Mouse (Mus musculus) layer of hippocampus, adult 9-11 months (tissue): ENCODE measurements at regions not wholly inside any gene's neighbourhood (a gene's known extent, or its start where the extent isn't known, plus 50 kb on each side); places are given as distances from the start of the nearest gene placed in this dataset.

Source experiments
- DNase-seq: peaks from one replicate; pipeline ENCODE4 v3.0.0; 2022

- no peak for DNase-seq
Measured at GRCm38 (mm10) chr5:50820674-50821073, 746.9 kb downstream of the Ppargc1a start.

DNA sequence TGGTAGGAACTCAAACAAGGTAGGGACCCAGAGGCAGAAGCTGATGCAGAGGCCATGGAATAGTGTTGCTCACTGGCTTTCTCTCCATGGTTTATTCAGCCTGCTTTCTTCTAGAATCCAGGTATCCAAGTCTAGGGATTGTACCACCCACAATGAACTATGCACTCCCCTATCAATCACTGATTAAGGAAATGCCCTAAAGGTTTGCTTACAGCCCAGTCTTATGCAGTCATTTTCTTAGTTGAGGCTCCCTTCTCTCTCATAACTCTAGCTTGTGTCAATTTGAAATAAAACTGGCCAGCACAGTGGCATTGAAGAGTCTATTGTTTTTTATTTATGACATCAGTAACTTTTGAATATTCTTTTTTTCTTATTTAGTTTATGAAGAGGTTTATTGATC is 747.6 kb downstream of the Ppargc1a start:
- no peak for DNase-seq

- DNase-seq: no peak
Measured at GRCm38 (mm10) chr5:50795310-50795709, 736.5 kb upstream of the Adgra3 start.

DNA sequence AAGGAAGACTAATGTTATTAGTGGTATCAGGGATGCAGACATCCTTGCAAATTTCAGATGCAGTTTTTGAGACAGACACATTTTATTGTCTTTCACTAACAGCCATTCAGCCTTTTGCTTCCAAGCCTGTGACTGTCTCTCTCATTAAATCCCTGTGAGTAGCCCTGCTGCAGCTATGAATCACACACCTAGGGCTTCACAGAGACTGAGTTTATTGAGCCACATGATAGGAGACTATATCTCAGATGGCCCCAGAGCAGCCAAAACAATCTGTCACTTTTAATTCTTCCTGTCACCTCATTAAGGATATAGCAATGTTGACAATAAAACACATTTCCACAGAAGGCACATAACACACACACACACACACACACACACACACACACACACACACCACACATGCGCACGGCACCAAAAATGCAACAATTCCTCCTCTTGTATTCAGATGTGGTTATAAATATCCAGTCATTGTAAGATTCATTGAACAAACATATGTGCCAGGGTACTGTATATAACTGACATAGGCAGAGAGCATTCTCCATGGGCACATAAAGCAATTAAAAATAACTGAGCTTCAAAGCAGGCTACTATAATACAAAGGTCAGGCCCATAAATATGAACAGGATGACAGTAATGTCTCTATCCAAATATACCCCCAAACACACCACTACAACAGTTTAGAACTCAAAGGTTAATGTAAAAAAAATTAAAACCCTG is 735.8 kb upstream of the Adgra3 start:
- DNase-seq: no peak

DNA sequence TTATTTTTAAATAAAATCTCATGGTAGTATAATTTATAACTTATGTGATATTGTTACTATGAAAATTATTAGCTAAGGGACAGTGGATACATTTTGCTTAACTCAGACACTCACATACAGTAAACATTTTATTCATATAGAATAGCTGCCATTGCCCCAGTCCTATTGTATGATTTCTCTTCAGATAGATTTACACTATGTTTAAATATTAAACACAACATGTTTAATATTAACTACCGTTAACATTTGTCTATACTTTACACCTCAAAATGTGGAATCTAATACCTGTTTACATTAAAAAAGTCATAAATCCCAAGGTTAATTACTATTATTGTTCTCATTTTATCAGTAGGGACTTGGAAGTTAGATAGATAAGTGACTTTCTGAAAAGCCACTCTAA is 734.8 kb upstream of the Adgra3 start:
- DNase-seq: no peak

DNA sequence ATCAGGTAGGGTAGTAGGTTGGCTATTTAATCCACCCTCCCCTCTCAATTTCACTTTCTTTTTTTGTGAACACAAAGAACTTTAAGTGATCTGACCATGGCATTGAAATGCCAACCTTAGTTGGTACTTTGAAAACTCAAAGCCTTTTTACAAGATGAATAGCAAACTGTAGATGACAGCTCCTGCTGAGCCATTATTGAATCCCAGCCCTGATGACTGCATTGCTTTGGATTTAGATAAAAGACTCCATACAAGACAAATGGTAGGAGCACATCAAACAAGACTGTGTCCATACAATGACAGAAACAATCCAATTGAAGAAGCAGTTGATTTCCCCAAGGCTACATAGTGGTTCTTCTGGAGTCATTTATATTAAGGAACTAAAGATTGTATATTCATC is 726.5 kb upstream of the Adgra3 start:
- no peak for DNase-seq

GRCm38 (mm10) chr5:50779138-50779537 is 720.3 kb upstream of the Adgra3 start:
- no peak for DNase-seq

DNA sequence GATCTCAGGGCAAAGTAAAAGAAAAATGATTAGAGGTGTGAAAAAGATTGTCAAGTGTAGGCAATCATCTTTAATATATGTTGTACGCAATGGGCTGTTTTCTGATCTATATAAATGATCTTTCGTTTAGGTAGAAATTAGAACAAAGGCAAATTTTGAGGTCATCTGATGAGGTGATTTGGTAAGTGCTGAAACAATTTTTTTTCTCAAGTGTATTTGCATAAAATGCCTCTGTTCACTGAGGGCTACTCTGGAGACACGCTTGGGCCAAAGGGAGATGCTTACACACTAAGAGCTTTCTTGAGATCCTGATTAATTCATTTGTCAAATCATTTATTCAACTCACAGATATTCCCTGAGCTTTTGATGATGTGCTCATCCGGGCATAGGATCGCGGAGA is 719.4 kb upstream of the Adgra3 start:
- no peak for DNase-seq

DNA sequence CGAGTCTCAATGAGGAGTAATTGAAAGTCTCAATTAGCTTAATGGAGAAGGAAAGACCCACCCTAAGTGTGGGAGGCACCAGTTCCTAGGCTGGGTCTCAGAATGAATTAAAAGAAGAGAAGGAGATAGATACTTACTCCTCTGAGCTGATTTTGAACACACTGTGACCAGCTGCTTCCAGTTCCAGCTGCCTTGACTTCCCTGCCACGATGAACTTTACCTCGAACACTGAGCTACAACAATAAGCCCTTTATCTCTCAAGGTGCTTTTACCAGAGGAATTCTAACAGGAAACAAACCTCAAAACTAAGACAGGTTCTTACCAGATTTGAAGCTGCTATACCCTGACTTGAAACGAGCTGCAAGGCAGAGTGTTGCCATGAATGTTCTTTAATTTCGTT is 703.5 kb upstream of the Adgra3 start:
- no peak for DNase-seq

- DNase-seq: no peak
Measured at GRCm38 (mm10) chr5:50760386-50760785, 701.6 kb upstream of the Adgra3 start.

GRCm38 (mm10) chr5:50752766-50753165 is 694.0 kb upstream of the Adgra3 start:
- DNase-seq: no peak

DNA sequence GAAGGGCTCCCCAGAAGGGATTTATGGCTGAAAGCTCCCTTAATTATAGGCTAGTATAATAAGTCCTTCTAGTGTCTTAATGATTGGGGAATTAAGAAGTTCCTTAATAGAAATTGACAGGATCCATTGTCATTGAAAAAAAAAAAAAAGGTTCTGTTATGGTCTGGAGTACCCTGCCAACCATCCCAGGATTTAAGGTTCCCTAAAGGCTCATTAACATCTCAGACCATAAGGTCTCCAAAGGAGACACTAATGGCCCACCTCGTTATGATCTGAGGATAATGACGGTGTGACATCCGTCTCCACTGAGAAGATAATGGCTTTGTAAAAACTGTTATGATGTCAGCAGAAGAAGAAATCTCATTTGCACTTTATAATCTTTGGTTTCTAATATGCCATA is 692.6 kb upstream of the Adgra3 start:
- DNase-seq: no peak

DNA sequence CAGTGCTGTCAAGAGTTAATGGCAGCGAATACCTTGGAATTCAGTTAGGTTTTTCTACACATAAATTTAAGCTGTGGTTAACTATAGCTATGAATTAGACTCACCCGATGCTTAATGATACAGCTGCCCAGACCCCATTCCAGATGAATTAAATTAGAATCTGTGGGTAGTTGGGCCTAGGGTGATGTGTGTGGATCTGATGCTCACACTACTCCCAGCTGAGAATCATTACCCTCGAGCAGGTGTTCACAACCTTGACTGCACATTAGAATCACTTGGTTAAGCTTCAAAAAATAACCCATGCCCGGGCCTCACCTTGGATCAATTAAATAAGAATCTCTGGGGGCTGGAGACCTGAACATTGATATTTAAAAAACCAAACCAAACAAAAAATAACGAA is 684.2 kb upstream of the Adgra3 start:
- no peak for DNase-seq

DNA sequence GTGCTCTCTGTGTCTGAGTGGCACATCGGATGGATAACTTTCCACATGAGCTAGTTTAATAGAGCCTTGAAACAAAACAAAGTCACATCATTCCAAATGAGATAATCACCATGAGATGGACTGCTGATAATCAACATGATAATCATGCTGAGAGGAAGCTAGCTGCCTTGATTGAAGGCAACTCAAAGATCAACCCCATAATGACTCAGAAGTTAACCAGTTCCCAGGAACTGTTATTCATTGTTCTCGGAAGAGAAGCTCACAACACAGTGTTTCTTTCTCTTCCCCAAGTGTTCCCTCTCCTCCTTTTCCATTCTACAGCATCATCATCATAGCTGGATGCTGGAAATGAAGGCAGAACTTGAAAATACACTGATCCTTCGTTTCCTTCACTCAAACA is 674.9 kb upstream of the Adgra3 start:
- no peak for DNase-seq

- no peak for DNase-seq
Measured at GRCm38 (mm10) chr5:50728337-50729003, 669.7 kb upstream of the Adgra3 start.

- no peak for DNase-seq
Measured at GRCm38 (mm10) chr5:50706945-50707663, 648.3 kb upstream of the Adgra3 start.

- DNase-seq: no peak
Measured at GRCm38 (mm10) chr5:50698084-50698483, 639.3 kb upstream of the Adgra3 start.

GRCm38 (mm10) chr5:50697588-50697987 is 638.8 kb upstream of the Adgra3 start:
- DNase-seq: no peak

- DNase-seq: no peak
Measured at GRCm38 (mm10) chr5:50688362-50688761, 629.6 kb upstream of the Adgra3 start.

- DNase-seq: no peak
Measured at GRCm38 (mm10) chr5:50683966-50684365, 625.2 kb upstream of the Adgra3 start.

GRCm38 (mm10) chr5:50636539-50636938 is 577.7 kb upstream of the Adgra3 start:
- no peak for DNase-seq

DNA sequence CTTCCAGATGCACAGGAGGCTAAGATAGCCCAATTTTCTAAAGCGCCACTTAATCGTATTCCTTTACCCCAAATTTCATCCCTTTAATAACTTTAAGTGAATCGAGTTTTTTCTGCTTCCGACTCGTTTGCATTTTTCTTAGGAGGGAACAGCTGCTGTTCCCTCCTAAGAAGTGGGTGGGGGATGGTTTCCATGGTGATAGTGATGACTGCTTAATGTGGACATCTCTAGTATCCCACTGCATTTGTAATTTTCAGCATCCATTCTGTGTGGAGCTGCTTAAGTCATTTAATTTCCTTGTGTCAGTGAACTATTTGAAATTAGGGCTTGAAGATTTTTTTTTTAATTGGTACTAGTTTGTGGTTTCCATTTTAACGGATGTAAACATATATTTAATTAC is 567.8 kb upstream of the Adgra3 start:
- DNase-seq: peak; percentile 41

DNA sequence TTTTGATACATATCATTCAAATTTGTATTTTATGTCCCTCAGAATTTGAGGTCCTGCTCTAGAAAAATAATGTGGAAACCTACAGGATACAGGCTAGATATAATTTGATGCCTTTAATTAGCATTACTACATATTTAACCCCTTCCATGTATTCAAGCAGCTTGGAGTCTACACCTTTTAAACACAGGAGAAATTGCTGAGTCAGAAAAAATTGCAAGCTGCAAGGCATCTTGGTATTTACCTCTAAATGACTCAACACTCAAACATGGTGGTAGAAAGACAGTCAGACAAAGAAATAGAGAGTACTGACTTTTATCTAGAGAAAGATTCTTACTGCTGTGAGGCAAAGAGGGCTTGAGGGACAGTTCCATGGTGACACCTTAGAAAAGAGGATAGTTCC is 565.4 kb upstream of the Adgra3 start:
- no peak for DNase-seq
